Mouse (Mus musculus): ENCODE data around the gene Phrf1. TPM values are rescaled to one million over a fixed set of nuclear protein-coding genes. Genes with fewer than 3 reads are reported as not detected.

Phrf1 gene
- polyA plus RNA-seq, 1 experiment from 2014 or later = 26.6 TPM

GRCm38 (mm10) chr7:141196619-141197282 lies 31.8 kb upstream of the Phrf1 start:
- H3K27ac ChIP-seq (ENCODE audit: low read length) = no peak overlapping the region
- H3K27me3 ChIP-seq (replicated peaks; ENCODE audit: insufficient read depth, low read length) = no peaks in the 10 kb centered on the region
- DNase-seq (ENCODE audit: low spot score) = no peak
- WGBS = 90% methylated on average over 8 of the region's 8 CpGs
- no peak overlapping the region for H3K4me3 ChIP-seq (ENCODE audit: low read depth, low read length)
- TF ChIP-seq CTCF (IDR thresholded peaks at IDR 0.05) = no peak
- TF ChIP-seq EP300 (IDR thresholded peaks at IDR 0.05) = no peak
- H3K4me1 ChIP-seq (ENCODE audit: insufficient read depth, low read depth, low read length) = peaks cover 9% of the 10 kb centered on the region; the same call in 1 of the 2 replicates
- no peak overlapping the region for H3K4me2 ChIP-seq (replicated peaks; ENCODE audit: low read depth, low read length)
- ATAC-seq = no peak
- H3K36me3 ChIP-seq (ENCODE audit: insufficient read depth, low read length) = peaks cover 5% of the 10 kb centered on the region; the same call in 1 of the 2 replicates
- H3K9ac ChIP-seq (replicated peaks; ENCODE audit: low read depth) = no peak overlapping the region
- no peaks in the 10 kb centered on the region for H3K9me3 ChIP-seq (ENCODE audit: low read length)

GRCm38 (mm10) chr7:141198121-141198520 lies 30.5 kb upstream of the Phrf1 start:
- no peaks in the 10 kb centered on the region for H3K27me3 ChIP-seq (replicated peaks; ENCODE audit: insufficient read depth, low read length)
- no peak for ATAC-seq
- 94% methylated on average over 4 of the region's 4 CpGs for WGBS

GRCm38 (mm10) chr7:141204546-141204945 lies 24.0 kb upstream of the Phrf1 start:
- Histone ChIP-seq H3K27ac (ENCODE audit: low read length) (no peak overlapping the region), H3K4me1 (ENCODE audit: insufficient read depth, low read depth, low read length) (no peaks in the 10 kb centered on the region), H3K36me3 (ENCODE audit: insufficient read depth, low read length) (no peaks in the 10 kb centered on the region), H3K27me3 (replicated peaks; ENCODE audit: insufficient read depth, low read length) (no peaks in the 10 kb centered on the region), H3K9me3 (ENCODE audit: low read length) (no peaks in the 10 kb centered on the region), H3K9ac (replicated peaks; ENCODE audit: low read depth) (no peak overlapping the region), H3K4me2 (replicated peaks; ENCODE audit: low read depth, low read length) (no peak overlapping the region), H3K4me3 (ENCODE audit: low read depth, low read length) (no peak overlapping the region)
- no peak for DNase-seq (ENCODE audit: low spot score)
- no peak for TF ChIP-seq EP300 (IDR thresholded peaks at IDR 0.05)
- no peak for TF ChIP-seq CTCF (IDR thresholded peaks at IDR 0.05)
- no peak for ATAC-seq
- 55% methylated on average over 3 of the region's 3 CpGs for WGBS

More at GRCm38 (mm10) chr7:141198121-141198520, 30.5 kb upstream of the Phrf1 start:
- Histone ChIP-seq H3K36me3 (ENCODE audit: insufficient read depth, low read length) (no peaks in the 10 kb centered on the region), H3K9me3 (ENCODE audit: low read length) (no peaks in the 10 kb centered on the region), H3K4me3 (ENCODE audit: low read depth, low read length) (no peak overlapping the region), H3K4me2 (replicated peaks; ENCODE audit: low read depth, low read length) (no peak overlapping the region), H3K27ac (ENCODE audit: low read length) (no peak overlapping the region), H3K4me1 (ENCODE audit: insufficient read depth, low read depth, low read length) (peaks cover 2% of the 10 kb centered on the region; the same call in 1 of the 2 replicates), H3K9ac (replicated peaks; ENCODE audit: low read depth) (no peak overlapping the region)
- no peak for DNase-seq (ENCODE audit: low spot score)
- TF ChIP-seq CTCF (IDR thresholded peaks at IDR 0.05) (no peak), EP300 (IDR thresholded peaks at IDR 0.05) (no peak)

- Histone ChIP-seq H3K36me3 (ENCODE audit: insufficient read depth, low read length) (no peaks in the 10 kb centered on the region), H3K4me1 (ENCODE audit: insufficient read depth, low read depth, low read length) (no peaks in the 10 kb centered on the region), H3K4me2 (replicated peaks; ENCODE audit: low read depth, low read length) (no peak overlapping the region), H3K27ac (ENCODE audit: low read length) (no peak overlapping the region), H3K9ac (replicated peaks; ENCODE audit: low read depth) (no peak overlapping the region), H3K27me3 (replicated peaks; ENCODE audit: insufficient read depth, low read length) (0 out of 2 replicates have a peak, but pooled peaks cover 3% of the 10 kb centered on the region), H3K9me3 (ENCODE audit: low read length) (no peaks in the 10 kb centered on the region), H3K4me3 (ENCODE audit: low read depth, low read length) (no peak overlapping the region)
- TF ChIP-seq EP300 (IDR thresholded peaks at IDR 0.05) (no peak), CTCF (IDR thresholded peaks at IDR 0.05) (no peak)
- ATAC-seq (no peak), DNase-seq (ENCODE audit: low spot score) (no peak)
- WGBS = 82% methylated on average over 5 of the region's 5 CpGs
These were observed 23.1 kb upstream of the Phrf1 start for GRCm38 (mm10) chr7:141205504-141205903.

GRCm38 (mm10) chr7:141206182-141206937 lies 22.2 kb upstream of the Phrf1 start:
- WGBS = 89% methylated on average over 18 of the region's 18 CpGs
- Histone ChIP-seq H3K4me3 (ENCODE audit: low read depth, low read length) (no peak overlapping the region), H3K27ac (ENCODE audit: low read length) (no peak overlapping the region)

GRCm38 (mm10) chr7:141209526-141209925 lies 19.1 kb upstream of the Phrf1 start:
- no peaks in the 10 kb centered on the region for H3K36me3 ChIP-seq (ENCODE audit: insufficient read depth, low read length)
- no peak for TF ChIP-seq CTCF (IDR thresholded peaks at IDR 0.05)
- TF ChIP-seq EP300 (IDR thresholded peaks at IDR 0.05) = no peak
- no peaks in the 10 kb centered on the region for H3K9me3 ChIP-seq (ENCODE audit: low read length)
- H3K27ac ChIP-seq (ENCODE audit: low read length) = no peak overlapping the region
- WGBS = 64% methylated on average over 3 of the region's 3 CpGs
- no peak overlapping the region for H3K9ac ChIP-seq (replicated peaks; ENCODE audit: low read depth)
- H3K4me1 ChIP-seq (ENCODE audit: insufficient read depth, low read depth, low read length) = no peaks in the 10 kb centered on the region
- ATAC-seq (no peak), DNase-seq (ENCODE audit: low spot score) (no peak)
- 0 out of 2 replicates have a peak, but pooled peaks cover 3% of the 10 kb centered on the region for H3K27me3 ChIP-seq (replicated peaks; ENCODE audit: insufficient read depth, low read length)
- H3K4me3 ChIP-seq (ENCODE audit: low read depth, low read length) = no peak overlapping the region
- no peak overlapping the region for H3K4me2 ChIP-seq (replicated peaks; ENCODE audit: low read depth, low read length)

More at GRCm38 (mm10) chr7:141206182-141206937, 22.2 kb upstream of the Phrf1 start:
- H3K27me3 ChIP-seq (replicated peaks; ENCODE audit: insufficient read depth, low read length) = 0 out of 2 replicates have a peak, but pooled peaks cover 3% of the 10 kb centered on the region
- no peak for TF ChIP-seq EP300 (IDR thresholded peaks at IDR 0.05)
- no peak for TF ChIP-seq CTCF (IDR thresholded peaks at IDR 0.05)
- H3K36me3 ChIP-seq (ENCODE audit: insufficient read depth, low read length) = no peaks in the 10 kb centered on the region
- ATAC-seq (no peak), DNase-seq (ENCODE audit: low spot score) (no peak)
- H3K4me1 ChIP-seq (ENCODE audit: insufficient read depth, low read depth, low read length) = no peaks in the 10 kb centered on the region
- H3K9me3 ChIP-seq (ENCODE audit: low read length) = no peaks in the 10 kb centered on the region
- H3K9ac ChIP-seq (replicated peaks; ENCODE audit: low read depth) = no peak overlapping the region
- no peak overlapping the region for H3K4me2 ChIP-seq (replicated peaks; ENCODE audit: low read depth, low read length)
